Mouse (Mus musculus) hindbrain, embryonic 10.5 days (tissue): ENCODE results near the gene Robo2. TPM values are rescaled to one million over a fixed set of nuclear protein-coding genes. Genes with fewer than 3 reads are reported as not detected.
"Not testable (repeated sequence)": the region's sequence is repeated elsewhere in the genome, so short reads cannot be mapped to it uniquely, and the experiment has no call there.

Experiments used
- DNase-seq: peaks from one replicate; pipeline ENCODE4 v3.0.0-alpha.2; 2017; ENCODE audit warnings: low spot score
- H3K27ac ChIP-seq: fragments of 300-500 bp; sonication (generic); 2 replicates; pipeline ENCODE4 v1.5.1; 2016; ENCODE audit warnings: mild to moderate bottlenecking, moderate library complexity
- H3K27me3 ChIP-seq: fragments of 300-500 bp; sonication (generic); 2 replicates; pipeline ENCODE4 v1.6.1; 2016; ENCODE audit warnings: mild to moderate bottlenecking; ENCODE audit not compliant: poor library complexity, insufficient read depth, severe bottlenecking
- H3K36me3 ChIP-seq: fragments of 300-500 bp; sonication (generic); 2 replicates; pipeline ENCODE4 v1.6.1; 2016; ENCODE audit warnings: mild to moderate bottlenecking, moderate library complexity
- H3K4me1 ChIP-seq: fragments of 300-500 bp; sonication (generic); replicated peaks from 2 replicates; pipeline ENCODE4 v1.6.1; 2016; ENCODE audit warnings: mild to moderate bottlenecking
- H3K4me3 ChIP-seq: fragments of 300-500 bp; sonication (generic); 2 replicates; pipeline ENCODE4 v1.5.1; 2016; ENCODE audit warnings: mild to moderate bottlenecking, moderate library complexity
- H3K9me3 ChIP-seq: fragments of 300-500 bp; sonication (generic); 2 replicates; pipeline ENCODE4 v1.6.1; 2016; ENCODE audit warnings: mild to moderate bottlenecking, moderate library complexity
- WGBS: fragments of 180-500 bp; shearing (Covaris S2); methylation state at CpG from one replicate; pipeline ENCODE4 v1.1.7; 2016; 5-methylcytosine and 5-hydroxymethylcytosine counted together
- polyA plus RNA-seq: library from polyadenylated mRNA; unstranded; fragments of >200 nt; fragmentation: Nextera tagmentation; extraction: Ambion mirVana; gene quantifications from 2 replicates; pipeline ENCODE4 v1.2.1, GENCODE M21; 2016

Gene Robo2
- polyA plus RNA-seq, 1 experiment from 2014 or later: 21.9 TPM

DNA sequence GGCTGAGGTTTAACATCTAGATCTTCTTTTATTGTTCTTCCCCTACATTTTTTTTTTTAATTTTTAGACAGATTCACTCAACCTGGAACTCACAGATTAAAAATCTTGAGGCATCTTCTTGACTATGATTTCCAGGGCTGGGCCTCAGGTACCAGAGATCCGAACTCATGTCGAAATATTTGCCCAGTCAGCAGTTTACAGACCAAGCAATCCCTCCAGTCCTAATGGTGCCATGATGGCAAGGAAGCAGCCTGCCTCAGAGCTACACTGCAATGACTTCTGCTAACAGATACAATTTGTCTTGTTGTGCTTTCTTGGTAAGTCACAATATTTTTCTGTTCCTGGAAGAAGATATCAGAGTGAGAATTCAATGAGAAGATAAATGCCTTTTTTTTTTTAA is 327.4 kb downstream of the Robo2 start:
- whole genome bisulfite sequencing: 96% methylated on average over 2 of the region's 2 CpGs
- Histone ChIP-seq H3K27me3 (no peaks in the 10 kb centered on the region), H3K4me1 (no peaks in the 10 kb centered on the region), H3K36me3 (no peaks in the 10 kb centered on the region), H3K27ac (no peak overlapping the region), H3K4me3 (no peak overlapping the region), H3K9me3 (no peaks in the 10 kb centered on the region)
- no peak for DNase-seq

- H3K36me3 ChIP-seq: no peaks in the 10 kb centered on the region
- H3K27ac ChIP-seq: no peak overlapping the region
- H3K4me1 ChIP-seq: no peaks in the 10 kb centered on the region
- WGBS: 94% methylated on average over 5 of the region's 5 CpGs
- H3K27me3 ChIP-seq: no peaks in the 10 kb centered on the region
- no peaks in the 10 kb centered on the region for H3K9me3 ChIP-seq
- no peak for DNase-seq
- H3K4me3 ChIP-seq: no peak overlapping the region
Measured at GRCm38 (mm10) chr16:74072671-74073070, 339.0 kb downstream of the Robo2 start.

DNA sequence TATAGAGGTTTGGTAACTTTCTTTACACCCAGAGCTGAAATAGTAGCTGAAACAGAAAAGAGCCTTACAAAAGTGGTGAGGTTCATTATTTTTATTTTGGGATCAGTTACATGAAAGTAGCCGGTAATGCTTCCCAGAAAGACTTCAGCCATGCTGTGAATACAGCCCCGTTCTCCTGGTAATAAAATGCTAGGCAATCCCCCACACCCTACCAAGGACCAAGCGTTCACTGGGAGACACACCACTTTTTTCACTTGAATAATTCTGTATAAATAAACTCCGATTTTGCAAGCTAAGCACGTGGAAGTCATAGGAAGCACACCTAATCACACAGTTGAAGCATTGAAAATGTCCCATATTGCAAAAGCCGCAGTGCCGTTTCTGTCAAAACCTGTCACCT is 341.0 kb downstream of the Robo2 start:
- Histone ChIP-seq H3K4me3 (no peak overlapping the region), H3K27ac (no peak overlapping the region), H3K9me3 (no peaks in the 10 kb centered on the region), H3K4me1 (no peaks in the 10 kb centered on the region), H3K27me3 (no peaks in the 10 kb centered on the region), H3K36me3 (no peaks in the 10 kb centered on the region)
- WGBS: 74% methylated on average over 7 of the region's 7 CpGs
- DNase-seq: no peak

- Histone ChIP-seq H3K36me3 (no peaks in the 10 kb centered on the region), H3K4me1 (no peaks in the 10 kb centered on the region), H3K9me3 (no peaks in the 10 kb centered on the region), H3K27me3 (no peaks in the 10 kb centered on the region), H3K27ac (no peak overlapping the region), H3K4me3 (no peak overlapping the region)
- 59% methylated on average over 2 of the region's 2 CpGs for WGBS
- no peak for DNase-seq
Measured at GRCm38 (mm10) chr16:74065958-74066357, 345.7 kb downstream of the Robo2 start.

DNA sequence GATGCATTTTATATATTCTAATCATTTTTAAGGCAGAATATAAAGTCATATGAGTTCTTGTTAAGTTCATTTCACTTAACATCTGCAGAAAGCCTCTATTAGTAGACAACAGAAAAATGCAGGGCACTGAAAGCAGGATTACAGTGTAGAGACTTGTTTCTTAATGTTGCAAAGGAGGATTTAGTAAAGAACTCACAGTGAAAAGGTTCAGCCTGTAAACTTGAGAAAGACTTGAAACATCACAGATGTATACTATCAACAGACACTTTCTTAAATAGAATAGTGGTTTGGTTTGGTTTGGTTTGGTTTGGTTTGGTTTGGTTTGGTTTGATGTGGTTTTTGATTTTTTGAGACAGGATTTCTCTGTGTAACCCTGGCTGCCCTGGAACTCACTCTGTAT is 349.7 kb downstream of the Robo2 start:
- DNase-seq: no peak
- Histone ChIP-seq H3K9me3 (no peaks in the 10 kb centered on the region), H3K27ac (no peak overlapping the region), H3K4me3 (no peak overlapping the region), H3K27me3 (no peaks in the 10 kb centered on the region), H3K4me1 (no peaks in the 10 kb centered on the region), H3K36me3 (no peaks in the 10 kb centered on the region)

- no peaks in the 10 kb centered on the region for H3K36me3 ChIP-seq
- H3K9me3 ChIP-seq: no peaks in the 10 kb centered on the region
- no peak overlapping the region for H3K27ac ChIP-seq
- no peak for DNase-seq
- H3K4me3 ChIP-seq: no peak overlapping the region
- H3K27me3 ChIP-seq: no peaks in the 10 kb centered on the region
- H3K4me1 ChIP-seq: no peaks in the 10 kb centered on the region
Measured at GRCm38 (mm10) chr16:74061479-74061878, 350.1 kb downstream of the Robo2 start.

- no peak for DNase-seq
- no peak overlapping the region for H3K27ac ChIP-seq
- H3K4me1 ChIP-seq: no peaks in the 10 kb centered on the region
- no peak overlapping the region for H3K4me3 ChIP-seq
- 86% methylated on average over 2 of the region's 2 CpGs for WGBS
- no peaks in the 10 kb centered on the region for H3K36me3 ChIP-seq
- no peaks in the 10 kb centered on the region for H3K27me3 ChIP-seq
- H3K9me3 ChIP-seq: no peaks in the 10 kb centered on the region
Measured at GRCm38 (mm10) chr16:74056886-74057285, 354.7 kb downstream of the Robo2 start.

DNA sequence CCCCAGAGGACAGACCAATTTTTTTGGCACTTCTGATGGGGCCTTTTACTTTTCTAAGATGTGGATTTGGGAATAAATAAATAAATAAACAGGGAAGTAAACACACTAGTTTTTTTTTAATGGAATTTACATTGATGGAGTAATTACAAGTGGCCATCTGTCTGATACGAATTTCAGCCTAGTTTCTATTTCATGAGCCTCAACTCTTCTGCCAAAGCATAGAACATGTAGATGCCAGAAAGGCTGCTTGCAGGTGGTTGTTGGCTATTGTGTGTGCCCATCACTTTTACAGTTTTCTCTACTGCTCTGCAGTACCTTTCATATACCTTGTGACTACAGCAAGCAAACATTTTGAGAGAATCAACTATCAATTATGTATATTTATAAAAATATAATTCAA is 355.4 kb downstream of the Robo2 start:
- no peaks in the 10 kb centered on the region for H3K36me3 ChIP-seq
- H3K27ac ChIP-seq: no peak overlapping the region
- no peaks in the 10 kb centered on the region for H3K4me1 ChIP-seq
- no peaks in the 10 kb centered on the region for H3K27me3 ChIP-seq
- no peak overlapping the region for H3K4me3 ChIP-seq
- no peak for DNase-seq
- 86% methylated on average over 1 of the region's 1 CpGs for WGBS
- no peaks in the 10 kb centered on the region for H3K9me3 ChIP-seq

DNA sequence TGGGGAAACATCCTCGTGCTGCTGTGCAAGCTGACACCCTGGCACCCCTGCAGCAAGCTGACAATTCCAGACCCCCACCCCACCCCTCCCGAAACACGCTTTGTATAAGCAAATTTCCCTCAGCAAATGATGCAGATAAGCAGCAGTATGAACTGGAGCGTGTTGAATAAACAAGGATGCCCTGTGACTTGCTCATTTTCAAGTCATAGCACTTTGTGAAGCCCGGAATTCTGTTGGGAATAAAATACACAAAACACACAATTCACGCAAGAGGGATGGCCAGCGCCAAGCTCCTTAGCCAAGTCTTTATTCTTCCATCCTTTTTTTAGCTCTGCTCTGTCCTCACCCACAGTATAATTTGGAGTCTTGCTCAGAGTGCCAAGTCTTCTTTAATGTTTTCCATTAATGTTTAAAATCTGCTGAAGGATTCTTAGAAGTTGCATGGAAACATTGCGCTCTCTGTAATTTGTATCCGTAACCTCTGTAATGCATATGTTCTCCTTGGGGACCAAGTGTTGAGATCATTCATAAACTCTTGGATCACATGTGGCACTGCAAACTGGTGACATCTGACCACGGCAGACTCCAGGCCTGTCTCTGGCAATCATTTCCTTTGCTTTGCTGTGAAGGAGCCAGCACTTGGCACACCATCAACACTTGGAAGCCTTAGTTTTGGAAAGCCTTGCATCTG is 356.4 kb downstream of the Robo2 start:
- no peaks in the 10 kb centered on the region for H3K9me3 ChIP-seq
- H3K4me1 ChIP-seq: no peaks in the 10 kb centered on the region
- 73% methylated on average over 10 of the region's 10 CpGs for WGBS
- no peaks in the 10 kb centered on the region for H3K36me3 ChIP-seq
- no peaks in the 10 kb centered on the region for H3K27me3 ChIP-seq
- no peak for DNase-seq
- H3K27ac ChIP-seq: no peak overlapping the region
- no peak overlapping the region for H3K4me3 ChIP-seq

DNA sequence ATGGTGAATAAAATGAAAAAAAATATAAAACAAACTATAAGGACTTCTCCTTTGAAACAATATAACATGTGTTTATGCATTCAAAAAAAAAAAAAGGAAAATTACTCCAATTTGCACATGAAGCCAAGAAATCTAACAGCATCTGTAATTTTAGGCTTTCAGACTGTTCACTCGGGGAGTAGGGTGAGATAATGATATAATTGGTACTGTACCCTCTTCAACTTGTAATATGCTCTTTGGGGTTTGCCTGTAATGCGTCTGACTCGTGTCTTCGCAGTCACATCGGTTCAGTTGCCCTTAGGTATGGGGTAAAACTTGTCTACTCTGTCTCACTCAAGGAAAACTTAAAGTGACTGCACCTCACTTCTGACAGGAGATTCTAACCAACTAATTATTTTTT is 362.2 kb downstream of the Robo2 start:
- DNase-seq: no peak
- Histone ChIP-seq H3K36me3 (no peaks in the 10 kb centered on the region), H3K27me3 (no peaks in the 10 kb centered on the region), H3K4me3 (no peak overlapping the region), H3K4me1 (0 out of 2 replicates have a peak, but pooled peaks cover 4% of the 10 kb centered on the region), H3K9me3 (no peaks in the 10 kb centered on the region), H3K27ac (no peak overlapping the region)
- WGBS: 90% methylated on average over 5 of the region's 5 CpGs

DNA sequence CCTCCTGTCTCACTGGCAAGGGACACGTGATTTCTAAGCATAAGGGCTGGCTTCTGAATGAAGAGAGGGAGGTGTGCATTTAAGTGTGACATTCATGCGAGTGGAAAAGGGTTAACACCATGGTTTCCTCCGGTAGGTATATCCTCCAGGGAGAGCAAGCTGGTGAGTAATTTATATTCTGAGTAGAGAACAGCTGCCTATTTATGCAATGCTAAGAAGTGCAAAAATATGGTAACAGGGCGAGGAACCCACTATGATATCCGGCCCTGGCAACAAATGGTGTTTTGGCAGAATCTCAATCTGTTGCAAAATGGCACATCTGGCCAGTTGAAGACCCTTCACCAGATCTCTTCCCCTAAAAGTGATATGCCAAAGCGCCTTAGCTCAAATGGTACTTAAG is 362.6 kb downstream of the Robo2 start:
- H3K9me3 ChIP-seq: no peaks in the 10 kb centered on the region

GRCm38 (mm10) chr16:74047232-74047631 is 364.4 kb downstream of the Robo2 start:
- Histone ChIP-seq H3K4me3 (no peak overlapping the region), H3K27ac (no peak overlapping the region), H3K4me1 (0 out of 2 replicates have a peak, but pooled peaks cover 4% of the 10 kb centered on the region), H3K36me3 (no peaks in the 10 kb centered on the region), H3K9me3 (no peaks in the 10 kb centered on the region), H3K27me3 (no peaks in the 10 kb centered on the region)
- DNase-seq: no peak
- 24% methylated on average over 3 of the region's 3 CpGs for WGBS

More for the DNA sequence above, 362.6 kb downstream of the Robo2 start:
- Histone ChIP-seq H3K4me3 (no peak overlapping the region), H3K4me1 (0 out of 2 replicates have a peak, but pooled peaks cover 4% of the 10 kb centered on the region), H3K27me3 (no peaks in the 10 kb centered on the region), H3K27ac (no peak overlapping the region), H3K36me3 (no peaks in the 10 kb centered on the region)
- DNase-seq: no peak
- WGBS: 73% methylated on average over 6 of the region's 6 CpGs

GRCm38 (mm10) chr16:74040797-74041196 is 370.8 kb downstream of the Robo2 start:
- WGBS: 85% methylated on average over 2 of the region's 2 CpGs
- DNase-seq: not testable (repeated sequence)

DNA sequence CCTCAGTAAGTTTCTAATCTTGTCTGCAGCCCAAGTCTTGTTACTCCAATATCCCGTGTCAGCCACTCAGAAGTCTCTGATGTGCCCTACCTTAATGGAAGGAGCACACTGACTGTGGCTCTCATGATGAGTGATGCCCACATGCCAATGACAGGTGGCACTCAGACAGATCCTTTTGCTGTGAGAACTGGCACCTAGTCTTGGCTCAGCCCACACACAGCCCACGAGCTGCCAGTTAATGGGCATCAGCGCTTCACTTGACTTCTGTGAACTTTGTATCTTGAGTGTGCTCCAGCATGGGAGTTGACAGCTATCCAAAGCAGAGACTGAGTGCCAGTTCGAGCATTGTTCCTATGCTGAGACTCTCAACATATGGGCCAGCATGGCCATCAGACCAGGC is 383.8 kb downstream of the Robo2 start:
- no peak for DNase-seq
- Histone ChIP-seq H3K9me3 (no peaks in the 10 kb centered on the region), H3K4me3 (no peak overlapping the region), H3K27me3 (no peaks in the 10 kb centered on the region), H3K4me1 (no peaks in the 10 kb centered on the region), H3K36me3 (no peaks in the 10 kb centered on the region), H3K27ac (no peak overlapping the region)
- WGBS: 82% methylated on average over 4 of the region's 4 CpGs

More at GRCm38 (mm10) chr16:74040797-74041196, 370.8 kb downstream of the Robo2 start:
- H3K4me3 ChIP-seq, H3K27ac ChIP-seq, H3K27me3 ChIP-seq, H3K36me3 ChIP-seq, H3K9me3 ChIP-seq, H3K4me1 ChIP-seq: not testable (repeated sequence)
